Mouse (Mus musculus): ENCODE measurements around the gene Ppat. TPM values are rescaled to one million over a fixed set of nuclear protein-coding genes. Genes with fewer than 3 reads are reported as not detected.

Ppat gene
- polyA plus RNA-seq, 1 experiment from 2014 or later: 12.5 TPM

- TF ChIP-seq CTCF (IDR thresholded peaks at IDR 0.05; ENCODE audit: low read depth): no peak
- TF ChIP-seq EP300 (optimal IDR thresholded peaks at IDR 0.05): no peak
Measured at GRCm38 (mm10) chr5:76945678-76946033, 5.7 kb downstream of the Ppat start.

GRCm38 (mm10) chr5:76944965-76945677 is 6.3 kb downstream of the Ppat start:
- no peak for DNase-seq (ENCODE audit: low spot score)
- Histone ChIP-seq H3K4me3 (ENCODE audit: low read depth, low read length) (no peak overlapping the region), H3K4me2 (replicated peaks; ENCODE audit: low read depth) (no peak overlapping the region), H3K9ac (ENCODE audit: low read length) (no peak overlapping the region), H3K9me3 (ENCODE audit: control insufficient read depth, low read length) (no peaks in the 10 kb centered on the region), H3K36me3 (ENCODE audit: control insufficient read depth, insufficient read depth, low read length) (no peaks in the 10 kb centered on the region), H3K4me1 (replicated peaks; ENCODE audit: control insufficient read depth, insufficient read depth) (no peaks in the 10 kb centered on the region), H3K27ac (replicated peaks) (no peak overlapping the region), H3K27me3 (ENCODE audit: control insufficient read depth, insufficient read depth, low read length) (no peaks in the 10 kb centered on the region)
- TF ChIP-seq EP300 (optimal IDR thresholded peaks at IDR 0.05): no peak
- TF ChIP-seq CTCF (IDR thresholded peaks at IDR 0.05; ENCODE audit: low read depth): no peak
- WGBS: 69% methylated on average over 6 of the region's 6 CpGs
- no peak for ATAC-seq (ENCODE audit: low FRiP score, low TSS enrichment)

More at GRCm38 (mm10) chr5:76945678-76946033, 5.7 kb downstream of the Ppat start:
- WGBS: 84% methylated on average over 2 of the region's 2 CpGs
- Histone ChIP-seq H3K4me3 (ENCODE audit: low read depth, low read length) (no peak overlapping the region), H3K4me2 (replicated peaks; ENCODE audit: low read depth) (no peak overlapping the region), H3K36me3 (ENCODE audit: control insufficient read depth, insufficient read depth, low read length) (no peaks in the 10 kb centered on the region), H3K9ac (ENCODE audit: low read length) (no peak overlapping the region), H3K4me1 (replicated peaks; ENCODE audit: control insufficient read depth, insufficient read depth) (no peaks in the 10 kb centered on the region), H3K27ac (replicated peaks) (no peak overlapping the region), H3K9me3 (ENCODE audit: control insufficient read depth, low read length) (no peaks in the 10 kb centered on the region), H3K27me3 (ENCODE audit: control insufficient read depth, insufficient read depth, low read length) (no peaks in the 10 kb centered on the region)
- no peak for ATAC-seq (ENCODE audit: low FRiP score, low TSS enrichment)
- no peak for DNase-seq (ENCODE audit: low spot score)

- no peaks in the 10 kb centered on the region for H3K9me3 ChIP-seq (ENCODE audit: control insufficient read depth, low read length)
- no peak overlapping the region for H3K4me3 ChIP-seq (ENCODE audit: low read depth, low read length)
- H3K4me1 ChIP-seq (replicated peaks; ENCODE audit: control insufficient read depth, insufficient read depth): no peaks in the 10 kb centered on the region
- H3K27ac ChIP-seq (replicated peaks): no peak overlapping the region
- H3K36me3 ChIP-seq (ENCODE audit: control insufficient read depth, insufficient read depth, low read length): no peaks in the 10 kb centered on the region
- ATAC-seq (ENCODE audit: low FRiP score, low TSS enrichment) (peak; percentile 73), DNase-seq (ENCODE audit: low spot score) (no peak)
- no peaks in the 10 kb centered on the region for H3K27me3 ChIP-seq (ENCODE audit: control insufficient read depth, insufficient read depth, low read length)
- 57% methylated on average over 4 of the region's 4 CpGs for WGBS
- TF ChIP-seq EP300 (optimal IDR thresholded peaks at IDR 0.05) (no peak), CTCF (IDR thresholded peaks at IDR 0.05; ENCODE audit: low read depth) (no peak)
- no peak overlapping the region for H3K4me2 ChIP-seq (replicated peaks; ENCODE audit: low read depth)
- no peak overlapping the region for H3K9ac ChIP-seq (ENCODE audit: low read length)
Measured at GRCm38 (mm10) chr5:76942505-76942904, 8.9 kb downstream of the Ppat start.

GRCm38 (mm10) chr5:76941975-76942374 is 9.4 kb downstream of the Ppat start:
- H3K27me3 ChIP-seq (ENCODE audit: control insufficient read depth, insufficient read depth, low read length): no peaks in the 10 kb centered on the region
- no peak overlapping the region for H3K27ac ChIP-seq (replicated peaks)
- ATAC-seq (ENCODE audit: low FRiP score, low TSS enrichment): no peak
- H3K4me3 ChIP-seq (ENCODE audit: low read depth, low read length): no peak overlapping the region
- H3K4me2 ChIP-seq (replicated peaks; ENCODE audit: low read depth): no peak overlapping the region
- TF ChIP-seq CTCF (IDR thresholded peaks at IDR 0.05; ENCODE audit: low read depth) (no peak), EP300 (optimal IDR thresholded peaks at IDR 0.05) (no peak)
- no peaks in the 10 kb centered on the region for H3K36me3 ChIP-seq (ENCODE audit: control insufficient read depth, insufficient read depth, low read length)
- 48% methylated on average over 4 of the region's 4 CpGs for WGBS
- DNase-seq (ENCODE audit: low spot score): no peak
- no peaks in the 10 kb centered on the region for H3K4me1 ChIP-seq (replicated peaks; ENCODE audit: control insufficient read depth, insufficient read depth)
- H3K9me3 ChIP-seq (ENCODE audit: control insufficient read depth, low read length): no peaks in the 10 kb centered on the region
- H3K9ac ChIP-seq (ENCODE audit: low read length): no peak overlapping the region

GRCm38 (mm10) chr5:76939717-76940116 is 11.7 kb downstream of the Ppat start:
- DNase-seq (ENCODE audit: low spot score) (no peak), ATAC-seq (ENCODE audit: low FRiP score, low TSS enrichment) (no peak)
- Histone ChIP-seq H3K36me3 (ENCODE audit: control insufficient read depth, insufficient read depth, low read length) (no peaks in the 10 kb centered on the region), H3K9ac (ENCODE audit: low read length) (no peak overlapping the region), H3K4me1 (replicated peaks; ENCODE audit: control insufficient read depth, insufficient read depth) (no peaks in the 10 kb centered on the region), H3K27me3 (ENCODE audit: control insufficient read depth, insufficient read depth, low read length) (no peaks in the 10 kb centered on the region), H3K4me3 (ENCODE audit: low read depth, low read length) (no peak overlapping the region), H3K9me3 (ENCODE audit: control insufficient read depth, low read length) (no peaks in the 10 kb centered on the region), H3K27ac (replicated peaks) (no peak overlapping the region), H3K4me2 (replicated peaks; ENCODE audit: low read depth) (no peak overlapping the region)
- WGBS: 84% methylated on average over 8 of the region's 8 CpGs
- TF ChIP-seq EP300 (optimal IDR thresholded peaks at IDR 0.05): no peak
- no peak for TF ChIP-seq CTCF (IDR thresholded peaks at IDR 0.05; ENCODE audit: low read depth)

GRCm38 (mm10) chr5:76929180-76929877 is 22.0 kb downstream of the Ppat start:
- Histone ChIP-seq H3K4me2 (replicated peaks; ENCODE audit: low read depth) (no peak overlapping the region), H3K4me1 (replicated peaks; ENCODE audit: control insufficient read depth, insufficient read depth) (no peaks in the 10 kb centered on the region), H3K27ac (replicated peaks) (no peak overlapping the region), H3K9me3 (ENCODE audit: control insufficient read depth, low read length) (no peaks in the 10 kb centered on the region), H3K27me3 (ENCODE audit: control insufficient read depth, insufficient read depth, low read length) (no peaks in the 10 kb centered on the region), H3K9ac (ENCODE audit: low read length) (no peak overlapping the region), H3K36me3 (ENCODE audit: control insufficient read depth, insufficient read depth, low read length) (peaks cover 11% of the 10 kb centered on the region; the same call in 1 of the 2 replicates), H3K4me3 (ENCODE audit: low read depth, low read length) (no peak overlapping the region)
- TF ChIP-seq CTCF (IDR thresholded peaks at IDR 0.05; ENCODE audit: low read depth) (no peak), EP300 (optimal IDR thresholded peaks at IDR 0.05) (no peak)
- no peak for DNase-seq (ENCODE audit: low spot score)
- ATAC-seq (ENCODE audit: low FRiP score, low TSS enrichment): 0 out of 2 replicates have a peak, but pooled peaks have one; percentile 49
- WGBS: 63% methylated on average over 7 of the region's 7 CpGs
